In genomic region chr4:138922131-138922459, GRCm38 (mm10) we compare ENCODE assay signal across 7 mouse cellular contexts. TPM values are rescaled to one million over a fixed set of nuclear protein-coding genes. Genes with fewer than 3 reads are reported as not detected.
A peak's percentile ranks its signal among the peaks of the same experiment; 100 is the strongest.
DNase-seq lines count a peak whose midpoint lies in the region; ATAC-seq and TF ChIP-seq lines count a peak whose summit lies in the region.

No protein-coding gene starts in this region.

- H3K36me3 ChIP-seq in embryonic facial prominence, embryonic 11.5 days (replicated peaks; ENCODE audit: control insufficient read depth, insufficient read depth, low read depth, low read length) = no peaks in the 10 kb centered on the region
- H3K36me3 ChIP-seq in intestine, postnatal 0 days (ENCODE audit: control insufficient read depth, insufficient read depth) = no peaks in the 10 kb centered on the region
- H3K36me3 ChIP-seq in midbrain, embryonic 11.5 days (ENCODE audit: control insufficient read depth, insufficient read depth, low read length) = no peaks in the 10 kb centered on the region

- intact Hi-C loops in left cerebral cortex, postnatal 36 days (cut with DNase I) = loop anchor here (2.0 to 5.0 kb wide), 2 partner anchors 80 to 157 kb away; no protein-coding TSS in a partner anchor

- no peak overlapping the region for H3K9ac ChIP-seq in embryonic facial prominence, embryonic 11.5 days (replicated peaks; ENCODE audit: low read length)
- no peak overlapping the region for H3K9ac ChIP-seq in intestine, postnatal 0 days (ENCODE audit: low read depth, low read length)
- H3K9ac ChIP-seq in midbrain, embryonic 11.5 days (ENCODE audit: low read length) = no peak overlapping the region

- H3K4me2 ChIP-seq in embryonic facial prominence, embryonic 11.5 days (ENCODE audit: low read depth, low read length) = peak overlapping the region; percentile 42
- peak overlapping the region; percentile 30 for H3K4me2 ChIP-seq in intestine, postnatal 0 days (replicated peaks; ENCODE audit: low read depth)
- peak overlapping the region; percentile 36 for H3K4me2 ChIP-seq in midbrain, embryonic 11.5 days

- no peaks in the 10 kb centered on the region for H3K9me3 ChIP-seq in embryonic facial prominence, embryonic 11.5 days (replicated peaks; ENCODE audit: control insufficient read depth, low read length)
- H3K9me3 ChIP-seq in intestine, postnatal 0 days (ENCODE audit: control insufficient read depth) = no peaks in the 10 kb centered on the region
- H3K9me3 ChIP-seq in midbrain, embryonic 11.5 days (ENCODE audit: control insufficient read depth, low read length) = no peaks in the 10 kb centered on the region; the same call in 1 of the 2 replicates

- no peak for ATAC-seq in embryonic facial prominence, embryonic 11.5 days (replicated peaks; ENCODE audit: insufficient number of reproducible peaks, low FRiP score, low TSS enrichment, low read depth)
- peak; percentile 99 for ATAC-seq in granulocyte monocyte progenitor cell, adult 5-6 weeks (replicated peaks; ENCODE audit: poor library complexity, severe bottlenecking)
- peak; percentile 77 for ATAC-seq in intestine, postnatal 0 days
- peak; percentile 48; the same call in 1 of the 2 replicates for ATAC-seq in midbrain, embryonic 11.5 days (ENCODE audit: low FRiP score)

- H3K27ac ChIP-seq in embryonic facial prominence, embryonic 11.5 days (replicated peaks; ENCODE audit: low read depth, low read length) = no peak overlapping the region
- H3K27ac ChIP-seq in intestine, postnatal 0 days (ENCODE audit: low read depth, low read length) = no peak overlapping the region
- H3K27ac ChIP-seq in midbrain, embryonic 11.5 days (ENCODE audit: low read depth, low read length) = no peak overlapping the region

- no peaks in the 10 kb centered on the region for H3K27me3 ChIP-seq in embryonic facial prominence, embryonic 11.5 days (ENCODE audit: control insufficient read depth, insufficient read depth, low read length)
- no peaks in the 10 kb centered on the region for H3K27me3 ChIP-seq in intestine, postnatal 0 days (replicated peaks; ENCODE audit: control insufficient read depth, insufficient read depth, low read length)
- H3K27me3 ChIP-seq in midbrain, embryonic 11.5 days (ENCODE audit: control insufficient read depth, insufficient read depth, low read length) = no peaks in the 10 kb centered on the region; the same call in 1 of the 2 replicates

- TF ChIP-seq CTCF in intestine, postnatal 0 days (IDR thresholded peaks at IDR 0.05; ENCODE audit: low read depth) = peak; percentile 100

- DNase-seq in adrenal gland, postnatal 14 days = peak; percentile 97
- peak; percentile 95 for DNase-seq in embryonic facial prominence, embryonic 11.5 days (ENCODE audit: low spot score)
- DNase-seq in left cerebral cortex, postnatal 36 days (ENCODE audit: low spot score in 2 of 2) = peak; percentile 95 to 97
- DNase-seq in midbrain, embryonic 11.5 days (ENCODE audit: low spot score, missing footprints) = peak; percentile 100
- DNase-seq in skeletal muscle tissue, adult 2 months (ENCODE audit: low read depth, low spot score) = peak; percentile 86

- H3K4me3 ChIP-seq in embryonic facial prominence, embryonic 11.5 days (ENCODE audit: low read depth, low read length) = 0 out of 2 replicates have a peak overlapping the region, but pooled peaks have one; percentile 17
- no peak overlapping the region for H3K4me3 ChIP-seq in intestine, postnatal 0 days (ENCODE audit: low read depth, low read length)
- no peak overlapping the region for H3K4me3 ChIP-seq in midbrain, embryonic 11.5 days (ENCODE audit: low read depth, low read length)

- no peaks in the 10 kb centered on the region for H3K4me1 ChIP-seq in embryonic facial prominence, embryonic 11.5 days (ENCODE audit: control insufficient read depth, insufficient read depth, low read length)
- peaks cover 4% of the 10 kb centered on the region; the same call in 1 of the 2 replicates for H3K4me1 ChIP-seq in intestine, postnatal 0 days (replicated peaks; ENCODE audit: control insufficient read depth, insufficient read depth, low read length)
- H3K4me1 ChIP-seq in midbrain, embryonic 11.5 days (ENCODE audit: control insufficient read depth, insufficient read depth, low read length) = no peaks in the 10 kb centered on the region

- 2% methylated on average over 11 of the region's 11 CpGs for WGBS in embryonic facial prominence, embryonic 11.5 days
- 2% methylated on average over 11 of the region's 11 CpGs for WGBS in intestine, postnatal 0 days
- WGBS in midbrain, embryonic 11.5 days = 2% methylated on average over 11 of the region's 11 CpGs

RNA-seq across cellular contexts. Expression of gene Otud3, which starts 8.3 kb away (rescaled TPM):
- total RNA-seq in adrenal gland, postnatal 14 days (2021) = 11.0 and 12.1 TPM in 2 replicates
- polyA plus RNA-seq in embryonic facial prominence, embryonic 11.5 days (2014; fragmentation: Nextera tagmentation; extraction: Ambion mirVana) = 3.9 and 4.2 TPM in 2 replicates
- total RNA-seq in granulocyte monocyte progenitor cell, adult 5-6 weeks (2014; fragmentation: Nextera tagmentation) = 3.8 and 5.7 TPM in 2 replicates
- total RNA-seq in granulocyte monocyte progenitor cell, adult 5-6 weeks (2017) = 3.2 and 4.7 TPM in 2 replicates
- 3.5 and 3.6 TPM in 2 replicates for polyA plus RNA-seq in intestine, postnatal 0 days (2015; fragmentation: Nextera tagmentation; extraction: Ambion mirVana)
- total RNA-seq in left cerebral cortex, postnatal 36 days (2021) = 10 to 100 TPM; 18.1 to 18.3 TPM
- 2.7 and 3.0 TPM in 2 replicates for polyA plus RNA-seq in midbrain, embryonic 11.5 days (2014; fragmentation: Nextera tagmentation; extraction: Ambion mirVana)

RNA-seq across cellular contexts. Expression of gene Pla2g2e, which starts 44.4 kb away (rescaled TPM):
- total RNA-seq in adrenal gland, postnatal 14 days (2021) = 1.2 and 1.4 TPM in 2 replicates
- polyA plus RNA-seq in embryonic facial prominence, embryonic 11.5 days (2014; fragmentation: Nextera tagmentation; extraction: Ambion mirVana) = not detected in 2 replicates
- not detected in 2 replicates for total RNA-seq in granulocyte monocyte progenitor cell, adult 5-6 weeks (2014; fragmentation: Nextera tagmentation)
- total RNA-seq in granulocyte monocyte progenitor cell, adult 5-6 weeks (2017) = not detected in 2 replicates
- 0.30 and 0.52 TPM in 2 replicates for polyA plus RNA-seq in intestine, postnatal 0 days (2015; fragmentation: Nextera tagmentation; extraction: Ambion mirVana)
- not detected for total RNA-seq in left cerebral cortex, postnatal 36 days (2021)
- not detected in 2 replicates for polyA plus RNA-seq in midbrain, embryonic 11.5 days (2014; fragmentation: Nextera tagmentation; extraction: Ambion mirVana)

RNA-seq across cellular contexts. Expression of gene Rnf186, which starts 44.8 kb away (rescaled TPM):
- total RNA-seq in adrenal gland, postnatal 14 days (2021) = not detected in 2 replicates
- not detected in 2 replicates for polyA plus RNA-seq in embryonic facial prominence, embryonic 11.5 days (2014; fragmentation: Nextera tagmentation; extraction: Ambion mirVana)
- not detected in 2 replicates for total RNA-seq in granulocyte monocyte progenitor cell, adult 5-6 weeks (2014; fragmentation: Nextera tagmentation)
- not detected in 2 replicates for total RNA-seq in granulocyte monocyte progenitor cell, adult 5-6 weeks (2017)
- 65.2 and 70.7 TPM in 2 replicates for polyA plus RNA-seq in intestine, postnatal 0 days (2015; fragmentation: Nextera tagmentation; extraction: Ambion mirVana)
- total RNA-seq in left cerebral cortex, postnatal 36 days (2021) = not detected
- not detected in 2 replicates for polyA plus RNA-seq in midbrain, embryonic 11.5 days (2014; fragmentation: Nextera tagmentation; extraction: Ambion mirVana)

RNA-seq across cellular contexts. Expression of gene Gm13030, which starts 48.3 kb away (rescaled TPM):
- total RNA-seq in adrenal gland, postnatal 14 days (2021) = not detected in 2 replicates
- polyA plus RNA-seq in embryonic facial prominence, embryonic 11.5 days (2014; fragmentation: Nextera tagmentation; extraction: Ambion mirVana) = not detected in 2 replicates
- total RNA-seq in granulocyte monocyte progenitor cell, adult 5-6 weeks (2014; fragmentation: Nextera tagmentation) = not detected in 2 replicates
- not detected in 2 replicates for total RNA-seq in granulocyte monocyte progenitor cell, adult 5-6 weeks (2017)
- not detected in 2 replicates for polyA plus RNA-seq in intestine, postnatal 0 days (2015; fragmentation: Nextera tagmentation; extraction: Ambion mirVana)
- total RNA-seq in left cerebral cortex, postnatal 36 days (2021) = not detected
- not detected in 2 replicates for polyA plus RNA-seq in midbrain, embryonic 11.5 days (2014; fragmentation: Nextera tagmentation; extraction: Ambion mirVana)

RNA-seq across cellular contexts. Expression of gene Tmco4, which starts 50.6 kb away (rescaled TPM):
- 14.0 and 15.8 TPM in 2 replicates for total RNA-seq in adrenal gland, postnatal 14 days (2021)
- 1.7 and 2.2 TPM in 2 replicates for polyA plus RNA-seq in embryonic facial prominence, embryonic 11.5 days (2014; fragmentation: Nextera tagmentation; extraction: Ambion mirVana)
- total RNA-seq in granulocyte monocyte progenitor cell, adult 5-6 weeks (2014; fragmentation: Nextera tagmentation) = 18.3 and 18.6 TPM in 2 replicates
- 13.2 and 21.2 TPM in 2 replicates for total RNA-seq in granulocyte monocyte progenitor cell, adult 5-6 weeks (2017)
- polyA plus RNA-seq in intestine, postnatal 0 days (2015; fragmentation: Nextera tagmentation; extraction: Ambion mirVana) = 11.0 and 12.2 TPM in 2 replicates
- 1 to 10 TPM; 2.6 to 2.7 TPM for total RNA-seq in left cerebral cortex, postnatal 36 days (2021)
- 0.46 and 0.90 TPM in 2 replicates for polyA plus RNA-seq in midbrain, embryonic 11.5 days (2014; fragmentation: Nextera tagmentation; extraction: Ambion mirVana)
